Mouse (Mus musculus): ENCODE results near the gene Clec4a4. TPM values are rescaled to one million over a fixed set of nuclear protein-coding genes. Genes with fewer than 3 reads are reported as not detected.
"Not testable (repeated sequence)": the region's sequence is repeated elsewhere in the genome, so short reads cannot be mapped to it uniquely, and the experiment has no call there.

Gene Clec4a4
- polyA plus RNA-seq (2014; fragmentation: Nextera tagmentation; extraction: Ambion mirVana) = not detected in 2 replicates

DNA sequence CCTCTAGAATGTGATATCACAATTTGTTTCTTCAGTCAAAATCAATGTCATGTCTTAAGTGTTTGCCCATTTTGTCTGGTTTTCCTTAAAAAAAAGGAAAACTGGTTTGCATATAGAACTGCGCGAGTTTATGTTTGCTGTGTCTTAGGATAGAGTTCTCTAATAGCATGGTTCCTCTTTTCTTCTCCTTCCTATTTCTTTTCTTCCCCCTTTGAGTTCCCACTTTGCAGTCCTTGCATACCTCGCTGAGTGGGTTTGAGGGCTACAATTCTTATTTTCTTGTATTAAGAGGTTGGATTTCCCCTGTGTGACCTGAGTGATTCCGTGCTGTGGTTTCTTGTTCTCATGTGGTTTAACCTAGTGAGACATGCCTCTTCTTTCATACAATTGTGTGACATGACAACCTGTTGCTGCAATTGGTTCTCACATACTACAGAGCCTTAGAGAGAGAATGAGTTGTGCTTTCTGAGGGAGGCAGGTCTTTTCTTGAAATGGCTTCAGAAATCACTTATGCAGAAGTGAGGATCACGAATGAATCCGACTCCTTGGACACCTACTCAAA is at the start of gene Clec4a4:
Gene Clec4a4, plus strand, starts transcription at position 492 of the 562 bp plus-strand sequence.
- Histone ChIP-seq H3K9ac (ENCODE audit: low read length) (no peak within 1 kb of the TSS), H3K4me3 (ENCODE audit: low read depth, low read length) (no peak within 1 kb of the TSS)
- 92% methylated on average over 6 of the region's 6 CpGs for WGBS

DNA sequence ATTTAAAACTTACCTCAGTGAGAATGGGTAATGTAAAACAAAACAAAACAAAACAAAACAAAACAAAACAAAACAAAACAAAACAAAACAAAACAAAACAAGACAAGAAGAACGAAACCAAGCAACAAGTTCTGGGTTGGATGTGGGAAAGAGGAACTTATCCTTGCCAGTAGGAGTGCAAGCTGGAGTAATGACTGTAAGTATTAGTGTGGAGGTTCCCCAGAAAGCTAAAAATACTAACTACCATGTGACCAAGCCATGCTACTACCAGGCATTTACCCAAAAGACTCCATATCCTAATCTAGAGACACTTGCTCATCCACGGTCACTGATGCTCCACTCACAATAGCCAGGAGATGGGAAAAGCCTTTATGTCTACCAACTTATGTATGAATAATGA is 43.4 kb upstream of the Clec4a4 start:
- WGBS = 92% methylated on average over 2 of the region's 2 CpGs
- no peak overlapping the region for H3K27ac ChIP-seq (ENCODE audit: low read depth, low read length)
- no peaks in the 10 kb centered on the region for H3K9me3 ChIP-seq (replicated peaks; ENCODE audit: control insufficient read depth, low read length)
- H3K4me2 ChIP-seq (ENCODE audit: low read length) = no peak overlapping the region
- no peak overlapping the region for H3K4me3 ChIP-seq (ENCODE audit: low read depth, low read length)
- no peaks in the 10 kb centered on the region for H3K4me1 ChIP-seq (ENCODE audit: control insufficient read depth, insufficient read depth, low read length)
- no peaks in the 10 kb centered on the region for H3K27me3 ChIP-seq (replicated peaks; ENCODE audit: control insufficient read depth, insufficient read depth, low read length)
- no peak overlapping the region for H3K9ac ChIP-seq (ENCODE audit: low read length)
- DNase-seq (ENCODE audit: low spot score) = no peak
- no peaks in the 10 kb centered on the region for H3K36me3 ChIP-seq (ENCODE audit: control insufficient read depth, insufficient read depth, low read length)
- no peak for ATAC-seq

More for the DNA sequence above, at the start of gene Clec4a4:
- DNase-seq (ENCODE audit: low spot score) (no peak), ATAC-seq (no peak)
- no peaks in the 10 kb centered on the region; the same call in 1 of the 2 replicates for H3K9me3 ChIP-seq (replicated peaks; ENCODE audit: control insufficient read depth, low read length)
- no peaks in the 10 kb centered on the region for H3K36me3 ChIP-seq (ENCODE audit: control insufficient read depth, insufficient read depth, low read length)
- no peaks in the 10 kb centered on the region for H3K27me3 ChIP-seq (replicated peaks; ENCODE audit: control insufficient read depth, insufficient read depth, low read length)
- no peak within 1 kb of the TSS for H3K4me2 ChIP-seq (ENCODE audit: low read length)
- H3K27ac ChIP-seq (ENCODE audit: low read depth, low read length) = no peak within 1 kb of the TSS
- H3K4me1 ChIP-seq (ENCODE audit: control insufficient read depth, insufficient read depth, low read length) = no peaks in the 10 kb centered on the region

DNA sequence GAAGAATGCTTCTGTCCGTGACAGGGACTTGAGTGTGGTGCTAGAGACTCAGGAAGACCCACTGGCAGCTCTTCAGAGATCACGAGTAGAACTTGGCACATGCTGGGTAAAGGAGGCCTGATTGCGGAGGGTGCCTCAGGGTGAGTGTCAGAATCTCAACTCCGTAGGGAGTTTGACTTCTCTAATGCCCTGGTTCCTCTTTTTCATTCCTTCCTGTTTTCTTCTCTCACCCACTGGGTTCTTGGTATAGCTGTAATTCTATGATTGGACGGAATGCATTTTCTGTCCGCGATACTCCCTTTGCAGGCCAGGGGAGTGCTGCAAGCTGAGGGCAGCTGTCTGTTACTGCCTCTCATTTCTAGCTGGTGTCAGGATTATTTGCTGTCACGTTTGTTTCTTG is 37.8 kb upstream of the Clec4a4 start, which contains the start of gene Clec4a3:
Gene Clec4a3, plus strand, starts transcription at position 115 of the 400 bp plus-strand sequence.
- no peak within 1 kb of the TSS for H3K9ac ChIP-seq (ENCODE audit: low read length)
- WGBS = 88% methylated on average over 8 of the region's 8 CpGs
- ATAC-seq = no peak
- H3K4me1 ChIP-seq (ENCODE audit: control insufficient read depth, insufficient read depth, low read length) = no peaks in the 10 kb centered on the region
- no peak within 1 kb of the TSS for H3K4me2 ChIP-seq (ENCODE audit: low read length)
- no peak within 1 kb of the TSS for H3K4me3 ChIP-seq (ENCODE audit: low read depth, low read length)
- no peak for DNase-seq (ENCODE audit: low spot score)
- no peaks in the 10 kb centered on the region for H3K36me3 ChIP-seq (ENCODE audit: control insufficient read depth, insufficient read depth, low read length)
- no peak within 1 kb of the TSS for H3K27ac ChIP-seq (ENCODE audit: low read depth, low read length)
- no peaks in the 10 kb centered on the region for H3K27me3 ChIP-seq (replicated peaks; ENCODE audit: control insufficient read depth, insufficient read depth, low read length)
- no peaks in the 10 kb centered on the region for H3K9me3 ChIP-seq (replicated peaks; ENCODE audit: control insufficient read depth, low read length)

DNA sequence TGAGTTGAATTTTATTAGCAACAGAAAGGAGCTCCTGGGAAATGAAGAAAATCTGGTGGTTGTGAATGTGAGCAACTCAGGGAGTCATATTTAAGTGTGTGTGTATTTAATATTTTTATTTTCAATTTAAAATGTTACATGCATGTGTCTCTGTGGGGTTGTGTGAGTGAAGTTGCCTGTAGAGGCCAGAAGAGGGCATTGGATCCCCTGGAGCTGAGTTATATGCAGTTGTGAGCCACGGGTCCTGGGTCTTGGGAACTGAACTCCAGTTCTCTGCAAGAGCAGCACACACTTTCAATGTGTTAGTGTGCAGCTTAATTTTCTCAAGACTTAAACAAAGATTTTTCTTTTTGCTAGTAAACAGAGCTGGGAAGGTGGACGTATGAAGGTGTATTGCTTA is 25.6 kb upstream of the Clec4a4 start:
- Histone ChIP-seq H3K4me2 (ENCODE audit: low read length) (no peak overlapping the region), H3K36me3 (ENCODE audit: control insufficient read depth, insufficient read depth, low read length) (no peaks in the 10 kb centered on the region), H3K9ac (ENCODE audit: low read length) (no peak overlapping the region), H3K27me3 (replicated peaks; ENCODE audit: control insufficient read depth, insufficient read depth, low read length) (no peaks in the 10 kb centered on the region), H3K27ac (ENCODE audit: low read depth, low read length) (no peak overlapping the region), H3K4me3 (ENCODE audit: low read depth, low read length) (no peak overlapping the region), H3K9me3 (replicated peaks; ENCODE audit: control insufficient read depth, low read length) (no peaks in the 10 kb centered on the region), H3K4me1 (ENCODE audit: control insufficient read depth, insufficient read depth, low read length) (no peaks in the 10 kb centered on the region)
- no peak for ATAC-seq
- no peak for DNase-seq (ENCODE audit: low spot score)
- WGBS = 72% methylated on average over 2 of the region's 2 CpGs

DNA sequence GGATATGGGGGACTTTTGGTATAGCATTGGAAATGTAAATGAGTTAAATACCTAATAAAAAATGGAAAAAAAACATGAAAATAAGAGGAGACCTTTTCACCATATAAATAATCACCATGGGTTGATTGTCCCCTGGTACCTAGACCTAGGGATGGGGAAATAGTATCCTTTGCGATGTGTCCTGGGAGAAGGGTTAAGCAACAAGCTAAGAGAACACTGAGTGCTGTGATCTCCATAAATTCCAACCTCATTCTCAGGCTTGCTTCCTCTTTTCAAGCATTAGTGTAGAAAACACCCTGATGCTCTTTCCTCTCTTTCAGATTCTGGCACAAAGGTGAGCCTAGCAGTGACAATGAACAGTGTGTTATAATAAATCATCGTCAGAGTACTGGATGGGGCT is 21.1 kb upstream of the Clec4a4 start:
- no peak overlapping the region for H3K4me3 ChIP-seq (ENCODE audit: low read depth, low read length)
- no peaks in the 10 kb centered on the region for H3K9me3 ChIP-seq (replicated peaks; ENCODE audit: control insufficient read depth, low read length)
- H3K36me3 ChIP-seq (ENCODE audit: control insufficient read depth, insufficient read depth, low read length) = no peaks in the 10 kb centered on the region
- H3K4me2 ChIP-seq (ENCODE audit: low read length) = no peak overlapping the region
- no peak overlapping the region for H3K9ac ChIP-seq (ENCODE audit: low read length)
- ATAC-seq (no peak), DNase-seq (ENCODE audit: low spot score) (no peak)
- no peaks in the 10 kb centered on the region for H3K4me1 ChIP-seq (ENCODE audit: control insufficient read depth, insufficient read depth, low read length)
- H3K27me3 ChIP-seq (replicated peaks; ENCODE audit: control insufficient read depth, insufficient read depth, low read length) = no peaks in the 10 kb centered on the region
- 78% methylated on average over 2 of the region's 2 CpGs for WGBS
- no peak overlapping the region for H3K27ac ChIP-seq (ENCODE audit: low read depth, low read length)

DNA sequence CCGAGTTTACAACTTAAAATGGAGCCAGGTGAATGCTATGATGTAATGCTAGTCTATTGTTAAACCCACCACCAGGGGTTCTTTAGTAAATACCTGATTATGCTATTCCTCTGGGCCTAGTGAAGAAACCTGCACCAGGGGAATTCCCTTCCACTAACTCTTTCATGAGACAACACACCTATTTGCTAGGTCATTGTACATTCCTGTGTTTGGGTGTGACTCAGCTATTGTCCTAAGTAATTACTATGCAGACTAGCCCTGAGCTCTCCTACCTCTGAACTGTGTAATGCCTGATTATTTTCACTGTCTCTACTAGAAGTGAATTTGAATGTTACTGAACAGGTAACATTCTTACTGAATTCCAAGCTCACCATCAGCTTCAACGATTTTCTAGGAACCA is 14.5 kb downstream of the Clec4a4 start:
- H3K4me1 ChIP-seq (ENCODE audit: control insufficient read depth, insufficient read depth, low read length); H3K27me3 ChIP-seq (replicated peaks; ENCODE audit: control insufficient read depth, insufficient read depth, low read length); H3K4me2 ChIP-seq (ENCODE audit: low read length); H3K9me3 ChIP-seq (replicated peaks; ENCODE audit: control insufficient read depth, low read length); H3K4me3 ChIP-seq (ENCODE audit: low read depth, low read length); H3K36me3 ChIP-seq (ENCODE audit: control insufficient read depth, insufficient read depth, low read length); H3K27ac ChIP-seq (ENCODE audit: low read depth, low read length); ATAC-seq; H3K9ac ChIP-seq (ENCODE audit: low read length); DNase-seq (ENCODE audit: low spot score): not testable (repeated sequence)
- 63% methylated on average over 2 of the region's 2 CpGs for WGBS

DNA sequence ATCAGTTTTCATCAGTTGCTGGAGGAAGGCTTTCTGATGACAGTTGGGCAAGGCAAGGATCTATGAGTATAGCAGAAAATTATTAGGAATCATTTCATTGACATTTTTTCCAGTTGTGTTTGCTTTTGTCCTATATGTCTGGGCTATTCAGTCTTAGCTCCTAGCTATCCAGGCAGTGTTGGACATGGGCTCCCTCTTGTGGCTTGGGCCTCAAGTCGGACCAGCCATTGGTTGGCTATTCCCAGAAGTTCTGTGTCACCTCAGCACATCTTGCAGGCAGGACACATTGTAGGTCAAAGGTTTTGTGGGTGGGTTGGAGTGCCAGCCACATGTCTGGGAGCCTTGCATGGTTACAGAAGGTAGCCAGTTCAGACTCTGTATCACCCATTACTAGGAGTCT is 15.4 kb downstream of the Clec4a4 start:
- Histone ChIP-seq H3K27ac (ENCODE audit: low read depth, low read length) (no peak overlapping the region), H3K4me2 (ENCODE audit: low read length) (no peak overlapping the region), H3K4me1 (ENCODE audit: control insufficient read depth, insufficient read depth, low read length) (no peaks in the 10 kb centered on the region), H3K9ac (ENCODE audit: low read length) (no peak overlapping the region), H3K36me3 (ENCODE audit: control insufficient read depth, insufficient read depth, low read length) (no peaks in the 10 kb centered on the region), H3K9me3 (replicated peaks; ENCODE audit: control insufficient read depth, low read length) (no peaks in the 10 kb centered on the region), H3K27me3 (replicated peaks; ENCODE audit: control insufficient read depth, insufficient read depth, low read length) (no peaks in the 10 kb centered on the region), H3K4me3 (ENCODE audit: low read depth, low read length) (no peak overlapping the region)
- 70% methylated on average over 1 of the region's 1 CpGs for WGBS
- ATAC-seq = no peak
- no peak for DNase-seq (ENCODE audit: low spot score)

DNA sequence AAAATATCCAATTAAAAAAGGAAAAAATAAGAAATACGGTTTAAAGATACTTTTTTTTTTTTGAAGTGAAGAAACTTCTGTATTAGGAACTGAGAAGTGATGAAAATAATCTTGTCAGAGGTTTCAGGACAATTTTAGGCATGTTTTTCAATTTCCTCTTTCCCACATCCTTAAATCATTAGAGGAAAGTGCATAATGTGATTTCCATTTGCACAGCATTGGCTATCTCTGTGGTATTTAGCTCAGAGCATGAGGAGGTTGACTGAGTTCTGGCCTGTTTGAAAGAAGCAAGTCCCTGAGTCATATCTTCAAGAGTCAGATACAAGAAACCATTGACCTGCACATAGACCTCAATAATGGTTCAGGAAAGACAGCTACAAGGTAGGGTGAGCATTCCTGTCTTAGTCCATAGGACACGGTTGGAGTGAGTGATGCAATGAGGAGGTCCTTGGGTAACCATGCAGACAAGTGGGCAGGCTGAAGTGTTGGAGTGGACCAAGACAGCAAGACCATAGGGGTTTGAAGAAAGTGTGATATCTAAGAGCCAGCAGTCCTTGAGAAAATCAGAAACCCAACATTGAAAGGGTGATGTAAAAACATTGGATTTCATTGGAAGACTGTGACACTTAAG is 59.7 kb downstream of the Clec4a4 start, which contains the start of gene Clec4b1:
Gene Clec4b1, plus strand, starts transcription at position 221 of the 631 bp plus-strand sequence.
- DNase-seq (ENCODE audit: low spot score) = no peak

More for the DNA sequence above, 59.7 kb downstream of the Clec4a4 start, which contains the start of gene Clec4b1:
- no peak for ATAC-seq
- no peaks in the 10 kb centered on the region for H3K36me3 ChIP-seq (ENCODE audit: control insufficient read depth, insufficient read depth, low read length)
- no peak within 1 kb of the TSS for H3K4me2 ChIP-seq (ENCODE audit: low read length)
- no peaks in the 10 kb centered on the region for H3K27me3 ChIP-seq (replicated peaks; ENCODE audit: control insufficient read depth, insufficient read depth, low read length)
- H3K9me3 ChIP-seq (replicated peaks; ENCODE audit: control insufficient read depth, low read length) = no peaks in the 10 kb centered on the region; the same call in 1 of the 2 replicates
- H3K4me3 ChIP-seq (ENCODE audit: low read depth, low read length) = no peak within 1 kb of the TSS
- H3K9ac ChIP-seq (ENCODE audit: low read length) = no peak within 1 kb of the TSS
- WGBS = 85% methylated on average over 2 of the region's 2 CpGs
- no peaks in the 10 kb centered on the region for H3K4me1 ChIP-seq (ENCODE audit: control insufficient read depth, insufficient read depth, low read length)
- H3K27ac ChIP-seq (ENCODE audit: low read depth, low read length) = no peak within 1 kb of the TSS

Data from forebrain, embryonic 14.5 days (tissue).